Mouse (Mus musculus) CH12.LX (cell line): Measurements from ENCODE around the gene Nol4l.
A peak's percentile ranks its signal among the peaks of the same experiment; 100 is the strongest.

Source experiments
- BHLHE40 ChIP-seq: IDR thresholded peaks from 2 replicates; pipeline ENCODE4 v1.6.1; 2011; ENCODE audit warnings: mild to moderate bottlenecking, low read depth, low read length, improper control_type of control experiment
- CTCF ChIP-seq, 2 experiments: IDR thresholded peaks in 1 of 2; conservative IDR thresholded peaks in 1 of 2; 2 replicates each; pipeline ENCODE4 v1.5.1; 2011 to 2012; ENCODE audit warnings: low read depth in 2 of 2, low read length in 2 of 2, improper control_type of control experiment in 1 of 2, inconsistent platforms in 1 of 2, mild to moderate bottlenecking in 1 of 2, moderate library complexity in 1 of 2
- KAT2A ChIP-seq: IDR thresholded peaks from 2 replicates; pipeline ENCODE4 v1.6.1; 2012; ENCODE audit warnings: low read length, improper control_type of control experiment, inconsistent platforms; ENCODE audit not compliant: insufficient replicate concordance
- MEF2A ChIP-seq: IDR thresholded peaks from 2 replicates; pipeline ENCODE4 v1.6.1; 2014; ENCODE audit warnings: low read depth, mild to moderate bottlenecking, inconsistent platforms, low read length, improper control_type of control experiment, borderline replicate concordance
- TCF12 ChIP-seq: IDR thresholded peaks from 2 replicates; pipeline ENCODE4 v1.6.1; 2014; ENCODE audit warnings: low read depth, mild to moderate bottlenecking, inconsistent platforms, low read length, improper control_type of control experiment

- TF ChIP-seq TCF12 (peak; percentile 73), CTCF (conservative IDR thresholded peaks at IDR 0.05 in 1 of 2, IDR thresholded peaks at IDR 0.05 in 1 of 2; ENCODE audit: low read depth in 2 of 2, low read length in 2 of 2) (no peak), MEF2A (peak; percentile 65), KAT2A (0 out of 2 replicates have a peak, but pooled peaks have one; percentile 39), BHLHE40 (peak; percentile 40; the same call in 1 of the 2 replicates)
These were observed 3.9 kb downstream of the Nol4l start for GRCm38 (mm10) chr2:153525906-153526311.
